Mouse (Mus musculus): Measurements from ENCODE around the gene Cdip1. TPM values are rescaled to one million over a fixed set of nuclear protein-coding genes. Genes with fewer than 3 reads are reported as not detected.
A peak's percentile ranks its signal among the peaks of the same experiment; 100 is the strongest.

Gene Cdip1
- polyA plus RNA-seq, 1 experiment from 2014 or later, result 35.4 TPM

GRCm38 (mm10) chr16:4791332-4791731, 1.2 kb upstream of the Cdip1 start:
- no peak overlapping the region for H3K4me3 ChIP-seq (ENCODE audit: low read depth, low read length)
- TF ChIP-seq CTCF (IDR thresholded peaks at IDR 0.05; ENCODE audit: low read depth) (peak; percentile 74), EP300 (optimal IDR thresholded peaks at IDR 0.05) (no peak)
- no peak overlapping the region for H3K27ac ChIP-seq (replicated peaks)
- H3K9ac ChIP-seq (ENCODE audit: low read length), result no peak overlapping the region
- H3K36me3 ChIP-seq (ENCODE audit: control insufficient read depth, insufficient read depth, low read length), result no peaks in the 10 kb centered on the region
- WGBS, result 56% methylated on average over 2 of the region's 2 CpGs
- ATAC-seq (ENCODE audit: low FRiP score, low TSS enrichment) (no peak), DNase-seq (ENCODE audit: low spot score) (no peak)
- H3K9me3 ChIP-seq (ENCODE audit: control insufficient read depth, low read length), result no peaks in the 10 kb centered on the region
- H3K4me1 ChIP-seq (replicated peaks; ENCODE audit: control insufficient read depth, insufficient read depth), result 0 out of 2 replicates have a peak, but pooled peaks cover 4% of the 10 kb centered on the region
- no peaks in the 10 kb centered on the region for H3K27me3 ChIP-seq (ENCODE audit: control insufficient read depth, insufficient read depth, low read length)
- no peak overlapping the region for H3K4me2 ChIP-seq (replicated peaks; ENCODE audit: low read depth)

GRCm38 (mm10) chr16:4789311-4789768, 752 bp downstream of the Cdip1 start:
- 0 out of 2 replicates have a peak, but pooled peaks cover 8% of the 10 kb centered on the region for H3K4me1 ChIP-seq (replicated peaks; ENCODE audit: control insufficient read depth, insufficient read depth)
- WGBS, result 0% methylated on average over 29 of the region's 29 CpGs
- no peaks in the 10 kb centered on the region for H3K27me3 ChIP-seq (ENCODE audit: control insufficient read depth, insufficient read depth, low read length)
- H3K9me3 ChIP-seq (ENCODE audit: control insufficient read depth, low read length), result no peaks in the 10 kb centered on the region
- peak overlapping the region; percentile 68 for H3K9ac ChIP-seq (ENCODE audit: low read length)
- ATAC-seq (ENCODE audit: low FRiP score, low TSS enrichment), result peak; percentile 33
- H3K27ac ChIP-seq (replicated peaks), result peak overlapping the region; percentile 97
- no peak for DNase-seq (ENCODE audit: low spot score)
- TF ChIP-seq CTCF (IDR thresholded peaks at IDR 0.05; ENCODE audit: low read depth) (0 out of 2 replicates have a peak, but pooled peaks have one; percentile 1), EP300 (optimal IDR thresholded peaks at IDR 0.05) (no peak)
- no peaks in the 10 kb centered on the region for H3K36me3 ChIP-seq (ENCODE audit: control insufficient read depth, insufficient read depth, low read length)
- peak overlapping the region; percentile 79 for H3K4me2 ChIP-seq (replicated peaks; ENCODE audit: low read depth)
- peak overlapping the region; percentile 56 for H3K4me3 ChIP-seq (ENCODE audit: low read depth, low read length)

GRCm38 (mm10) chr16:4788176-4788575, 1.9 kb downstream of the Cdip1 start:
- 0 out of 2 replicates have a peak, but pooled peaks cover 8% of the 10 kb centered on the region for H3K4me1 ChIP-seq (replicated peaks; ENCODE audit: control insufficient read depth, insufficient read depth)
- TF ChIP-seq EP300 (optimal IDR thresholded peaks at IDR 0.05) (no peak), CTCF (IDR thresholded peaks at IDR 0.05; ENCODE audit: low read depth) (no peak)
- no peak overlapping the region for H3K4me3 ChIP-seq (ENCODE audit: low read depth, low read length)

GRCm38 (mm10) chr16:4785706-4786105, 4.4 kb downstream of the Cdip1 start:
- Histone ChIP-seq H3K27ac (replicated peaks) (no peak overlapping the region), H3K36me3 (ENCODE audit: control insufficient read depth, insufficient read depth, low read length) (no peaks in the 10 kb centered on the region; the same call in 1 of the 2 replicates), H3K4me2 (replicated peaks; ENCODE audit: low read depth) (no peak overlapping the region), H3K9me3 (ENCODE audit: control insufficient read depth, low read length) (no peaks in the 10 kb centered on the region), H3K9ac (ENCODE audit: low read length) (no peak overlapping the region), H3K27me3 (ENCODE audit: control insufficient read depth, insufficient read depth, low read length) (no peaks in the 10 kb centered on the region), H3K4me1 (replicated peaks; ENCODE audit: control insufficient read depth, insufficient read depth) (0 out of 2 replicates have a peak, but pooled peaks cover 8% of the 10 kb centered on the region), H3K4me3 (ENCODE audit: low read depth, low read length) (no peak overlapping the region)
- 51% methylated on average over 4 of the region's 4 CpGs for WGBS
- ATAC-seq (ENCODE audit: low FRiP score, low TSS enrichment) (no peak), DNase-seq (ENCODE audit: low spot score) (no peak)
- TF ChIP-seq EP300 (optimal IDR thresholded peaks at IDR 0.05), result no peak
- no peak for TF ChIP-seq CTCF (IDR thresholded peaks at IDR 0.05; ENCODE audit: low read depth)

More at GRCm38 (mm10) chr16:4788176-4788575, 1.9 kb downstream of the Cdip1 start:
- no peak for ATAC-seq (ENCODE audit: low FRiP score, low TSS enrichment)
- no peak for DNase-seq (ENCODE audit: low spot score)
- Histone ChIP-seq H3K27me3 (ENCODE audit: control insufficient read depth, insufficient read depth, low read length) (no peaks in the 10 kb centered on the region), H3K27ac (replicated peaks) (no peak overlapping the region), H3K4me2 (replicated peaks; ENCODE audit: low read depth) (0 out of 2 replicates have a peak overlapping the region, but pooled peaks have one; percentile 9), H3K9ac (ENCODE audit: low read length) (no peak overlapping the region), H3K36me3 (ENCODE audit: control insufficient read depth, insufficient read depth, low read length) (no peaks in the 10 kb centered on the region), H3K9me3 (ENCODE audit: control insufficient read depth, low read length) (no peaks in the 10 kb centered on the region)

GRCm38 (mm10) chr16:4782515-4782914, 7.6 kb downstream of the Cdip1 start:
- Histone ChIP-seq H3K4me2 (replicated peaks; ENCODE audit: low read depth) (no peak overlapping the region), H3K27me3 (ENCODE audit: control insufficient read depth, insufficient read depth, low read length) (no peaks in the 10 kb centered on the region), H3K27ac (replicated peaks) (no peak overlapping the region), H3K36me3 (ENCODE audit: control insufficient read depth, insufficient read depth, low read length) (no peaks in the 10 kb centered on the region; the same call in 1 of the 2 replicates), H3K9ac (ENCODE audit: low read length) (no peak overlapping the region), H3K9me3 (ENCODE audit: control insufficient read depth, low read length) (no peaks in the 10 kb centered on the region), H3K4me3 (ENCODE audit: low read depth, low read length) (no peak overlapping the region), H3K4me1 (replicated peaks; ENCODE audit: control insufficient read depth, insufficient read depth) (peaks cover 7% of the 10 kb centered on the region)
- no peak for ATAC-seq (ENCODE audit: low FRiP score, low TSS enrichment)
- no peak for DNase-seq (ENCODE audit: low spot score)
- TF ChIP-seq CTCF (IDR thresholded peaks at IDR 0.05; ENCODE audit: low read depth) (no peak), EP300 (optimal IDR thresholded peaks at IDR 0.05) (no peak)

GRCm38 (mm10) chr16:4781524-4782196, 8.4 kb downstream of the Cdip1 start:
- Histone ChIP-seq H3K4me1 (replicated peaks; ENCODE audit: control insufficient read depth, insufficient read depth) (peaks cover 9% of the 10 kb centered on the region), H3K27ac (replicated peaks) (0 out of 2 replicates have a peak overlapping the region, but pooled peaks have one; percentile 13), H3K4me2 (replicated peaks; ENCODE audit: low read depth) (no peak overlapping the region), H3K9ac (ENCODE audit: low read length) (no peak overlapping the region), H3K9me3 (ENCODE audit: control insufficient read depth, low read length) (no peaks in the 10 kb centered on the region), H3K4me3 (ENCODE audit: low read depth, low read length) (no peak overlapping the region), H3K36me3 (ENCODE audit: control insufficient read depth, insufficient read depth, low read length) (no peaks in the 10 kb centered on the region; the same call in 1 of the 2 replicates), H3K27me3 (ENCODE audit: control insufficient read depth, insufficient read depth, low read length) (no peaks in the 10 kb centered on the region)
- WGBS, result 53% methylated on average over 5 of the region's 5 CpGs
- ATAC-seq (ENCODE audit: low FRiP score, low TSS enrichment) (no peak), DNase-seq (ENCODE audit: low spot score) (no peak)
- TF ChIP-seq EP300 (optimal IDR thresholded peaks at IDR 0.05), result no peak
- no peak for TF ChIP-seq CTCF (IDR thresholded peaks at IDR 0.05; ENCODE audit: low read depth)

Data from stomach, postnatal 0 days (tissue).